Mouse (Mus musculus): ENCODE measurements at regions not wholly inside any gene's neighbourhood (a gene's known extent, or its start where the extent isn't known, plus 50 kb on each side); places are given as distances from the start of the nearest gene placed in this dataset.
A peak's percentile ranks its signal among the peaks of the same experiment; 100 is the strongest.

GRCm38 (mm10) chr8:17596559-17596958 lies 1381.5 kb downstream of the Defb40 start:
- DNase-seq: no peak

- no peak for DNase-seq
These were observed 1383.4 kb downstream of the Defb40 start for GRCm38 (mm10) chr8:17594607-17595006.

- DNase-seq: peak; percentile 3 to 14
These were observed 1387.9 kb downstream of the Defb40 start for GRCm38 (mm10) chr8:17590135-17590534.

GRCm38 (mm10) chr8:17588189-17588588 lies 1389.9 kb downstream of the Defb40 start:
- DNase-seq: peak; percentile 13 to 36

- DNase-seq: peak in 1 of 2 experiments; percentile 3
These were observed 1390.7 kb downstream of the Defb40 start for GRCm38 (mm10) chr8:17587261-17587861.

Data from heart, adult 18-20 months (tissue).